In genomic region chr1:144152184-144152525, GRCm38 (mm10) we compare ENCODE assay signal across 24 mouse cellular contexts. TPM values are rescaled to one million over a fixed set of nuclear protein-coding genes. Genes with fewer than 3 reads are reported as not detected.
DNase-seq lines count a peak whose midpoint lies in the region; ATAC-seq and TF ChIP-seq lines count a peak whose summit lies in the region.
"Had no signal": no experiment of that assay in that cellular context is flagged by ENCODE, and none has a peak within 500 bp of the region (broad histone marks: within the 10 kb centered on the region; RNA-seq: fewer than 3 reads in every experiment).

No protein-coding gene starts in this region.

- ATAC-seq in forebrain, embryonic 12.5 days (ENCODE audit: low FRiP score), result peak; percentile 9; the same call in 1 of the 2 replicates
- no peak; the same call in 1 of the 2 replicates for ATAC-seq in forebrain, embryonic 11.5 days (replicated peaks; ENCODE audit: low FRiP score)
- peak; percentile 33; the same call in 1 of the 2 replicates for ATAC-seq in forebrain, embryonic 16.5 days
- ATAC-seq in neural tube, embryonic 14.5 days (ENCODE audit: low read depth), result peak; percentile 46; the same call in 1 of the 2 replicates
- ATAC-seq: intestine, embryonic 15.5 days had no signal

- no peaks in the 10 kb centered on the region for H3K9me3 ChIP-seq in forebrain, embryonic 12.5 days
- no peaks in the 10 kb centered on the region for H3K9me3 ChIP-seq in forebrain, embryonic 11.5 days (ENCODE audit: control insufficient read depth, low read length)
- H3K9me3 ChIP-seq in forebrain, embryonic 16.5 days (ENCODE audit: control insufficient read depth, low read length), result no peaks in the 10 kb centered on the region
- H3K9me3 ChIP-seq in neural tube, embryonic 14.5 days (ENCODE audit: control insufficient read depth, low read length), result no peaks in the 10 kb centered on the region
- H3K9me3 ChIP-seq: heart, embryonic 10.5 days; intestine, embryonic 15.5 days; limb, embryonic 13.5 days; neural tube, embryonic 12.5 days; stomach, embryonic 15.5 days had no signal

- H3K27ac ChIP-seq in forebrain, embryonic 12.5 days, result no peak overlapping the region
- no peak overlapping the region for H3K27ac ChIP-seq in forebrain, embryonic 11.5 days (ENCODE audit: low read depth, low read length)
- peak overlapping the region; percentile 62; the same call in 1 of the 2 replicates for H3K27ac ChIP-seq in layer of hippocampus, adult 2 months
- no peak overlapping the region for H3K27ac ChIP-seq in forebrain, embryonic 16.5 days (ENCODE audit: low read length)
- no peak overlapping the region for H3K27ac ChIP-seq in neural tube, embryonic 14.5 days (ENCODE audit: low read depth, low read length)
- H3K27ac ChIP-seq: heart, embryonic 10.5 days; intestine, embryonic 15.5 days; limb, embryonic 13.5 days; liver, embryonic 14.5 days; neural tube, embryonic 12.5 days; stomach, embryonic 15.5 days had no signal

- H3K9ac ChIP-seq in forebrain, embryonic 12.5 days, result no peak overlapping the region
- no peak overlapping the region for H3K9ac ChIP-seq in forebrain, embryonic 11.5 days (ENCODE audit: low read length)
- no peak overlapping the region for H3K9ac ChIP-seq in forebrain, embryonic 16.5 days (replicated peaks; ENCODE audit: low read depth, low read length)
- no peak overlapping the region for H3K9ac ChIP-seq in neural tube, embryonic 14.5 days (replicated peaks; ENCODE audit: low read depth, low read length)
- H3K9ac ChIP-seq: intestine, embryonic 15.5 days; limb, embryonic 13.5 days; liver, embryonic 14.5 days; lung, embryonic 14.5 days; neural tube, embryonic 12.5 days; stomach, embryonic 15.5 days had no signal

- H3K4me1 ChIP-seq in forebrain, embryonic 12.5 days, result no peaks in the 10 kb centered on the region
- no peaks in the 10 kb centered on the region for H3K4me1 ChIP-seq in forebrain, embryonic 11.5 days (replicated peaks; ENCODE audit: control insufficient read depth, insufficient read depth, low read length)
- H3K4me1 ChIP-seq in forebrain, embryonic 16.5 days (replicated peaks; ENCODE audit: control insufficient read depth, insufficient read depth, low read length), result peaks cover 4% of the 10 kb centered on the region; the same call in 1 of the 2 replicates
- no peaks in the 10 kb centered on the region; the same call in 1 of the 2 replicates for H3K4me1 ChIP-seq in neural tube, embryonic 14.5 days (ENCODE audit: control insufficient read depth, insufficient read depth, low read length)
- H3K4me1 ChIP-seq: heart, embryonic 10.5 days; intestine, embryonic 15.5 days; limb, embryonic 13.5 days; neural tube, embryonic 12.5 days; stomach, embryonic 15.5 days had no signal

- no peak overlapping the region for H3K4me2 ChIP-seq in forebrain, embryonic 12.5 days
- H3K4me2 ChIP-seq in forebrain, embryonic 11.5 days (ENCODE audit: low read depth, low read length, severe bottlenecking), result no peak overlapping the region
- no peak overlapping the region for H3K4me2 ChIP-seq in forebrain, embryonic 16.5 days (ENCODE audit: low read length)
- H3K4me2 ChIP-seq in neural tube, embryonic 14.5 days (ENCODE audit: low read depth, low read length), result no peak overlapping the region
- H3K4me2 ChIP-seq: intestine, embryonic 15.5 days; limb, embryonic 13.5 days; lung, embryonic 14.5 days; neural tube, embryonic 12.5 days; stomach, embryonic 15.5 days had no signal

- WGBS in forebrain, embryonic 12.5 days, result 86% methylated on average over 1 of the region's 1 CpGs
- WGBS in forebrain, embryonic 11.5 days, result 86% methylated on average over 1 of the region's 1 CpGs
- 83% methylated on average over 1 of the region's 1 CpGs for WGBS in forebrain, embryonic 16.5 days
- 71% methylated on average over 1 of the region's 1 CpGs for WGBS in neural tube, embryonic 14.5 days

- no peak for TF ChIP-seq CTCF in layer of hippocampus, adult 2 months (conservative IDR thresholded peaks at IDR 0.05)

- H3K27me3 ChIP-seq in forebrain, embryonic 12.5 days, result no peaks in the 10 kb centered on the region
- no peaks in the 10 kb centered on the region for H3K27me3 ChIP-seq in forebrain, embryonic 11.5 days (ENCODE audit: control insufficient read depth, insufficient read depth, low read length)
- H3K27me3 ChIP-seq in forebrain, embryonic 16.5 days (replicated peaks; ENCODE audit: control insufficient read depth, insufficient read depth, low read length), result no peaks in the 10 kb centered on the region
- H3K27me3 ChIP-seq in neural tube, embryonic 14.5 days (ENCODE audit: control insufficient read depth, insufficient read depth, low read length), result no peaks in the 10 kb centered on the region
- H3K27me3 ChIP-seq: intestine, embryonic 15.5 days; limb, embryonic 13.5 days; neural tube, embryonic 12.5 days; stomach, embryonic 15.5 days had no signal

- H3K36me3 ChIP-seq in forebrain, embryonic 12.5 days (replicated peaks), result no peaks in the 10 kb centered on the region
- no peaks in the 10 kb centered on the region for H3K36me3 ChIP-seq in forebrain, embryonic 11.5 days (ENCODE audit: control insufficient read depth, insufficient read depth, low read length)
- H3K36me3 ChIP-seq in forebrain, embryonic 16.5 days (ENCODE audit: control insufficient read depth, insufficient read depth), result no peaks in the 10 kb centered on the region
- no peaks in the 10 kb centered on the region for H3K36me3 ChIP-seq in neural tube, embryonic 14.5 days (ENCODE audit: control insufficient read depth, insufficient read depth, low read length)
- H3K36me3 ChIP-seq: heart, embryonic 10.5 days; intestine, embryonic 15.5 days; limb, embryonic 13.5 days; neural tube, embryonic 12.5 days; stomach, embryonic 15.5 days had no signal

- H3K4me3 ChIP-seq in forebrain, embryonic 12.5 days (replicated peaks), result no peak overlapping the region
- H3K4me3 ChIP-seq in forebrain, embryonic 11.5 days (ENCODE audit: low read depth, low read length), result no peak overlapping the region
- H3K4me3 ChIP-seq in layer of hippocampus, adult 2 months, result no peak overlapping the region
- no peak overlapping the region for H3K4me3 ChIP-seq in forebrain, embryonic 16.5 days (replicated peaks; ENCODE audit: low read length)
- no peak overlapping the region for H3K4me3 ChIP-seq in neural tube, embryonic 14.5 days (ENCODE audit: low read depth, low read length)
- H3K4me3 ChIP-seq: heart, embryonic 10.5 days; intestine, embryonic 15.5 days; limb, embryonic 13.5 days; neural tube, embryonic 12.5 days; stomach, embryonic 15.5 days had no signal

- DNase-seq in forebrain, embryonic 11.5 days (ENCODE audit: low spot score), result no peak
- DNase-seq in layer of hippocampus, adult 2 months (ENCODE audit: low spot score in 2 of 2), result no peak
- no peak for DNase-seq in layer of hippocampus, adult 18-20 months (ENCODE audit: low spot score in 2 of 2)
- no peak for DNase-seq in cerebellum, postnatal 10 days
- DNase-seq: adrenal gland, postnatal 14 days; cerebellum, adult 8-10 months; gastrocnemius, postnatal 10 days; heart, postnatal 4 days; kidney, adult 8-10 months; kidney, postnatal 14 days; lung, embryonic 14.5 days; thymus, postnatal 25 days had no signal

RNA-seq across cellular contexts. Expression of gene Rgs13, which starts 25.0 kb away (rescaled TPM):
- polyA plus RNA-seq in forebrain, embryonic 12.5 days (2016; fragmentation: Nextera tagmentation; extraction: Ambion mirVana), result 2.4 and 2.8 TPM in 2 replicates
- 1.3 and 2.0 TPM in 2 replicates for polyA plus RNA-seq in forebrain, embryonic 11.5 days (2014; fragmentation: Nextera tagmentation; extraction: Ambion mirVana)
- total RNA-seq in layer of hippocampus, adult 2 months (2021), result 1 to 10 TPM; 1.1 to 1.4 TPM
- total RNA-seq in layer of hippocampus, adult 18-20 months (2021), result 1 to 10 TPM in 1 of 2 experiments, under 1 TPM in 1; 0.91 to 1.0 TPM
- polyA plus RNA-seq in forebrain, embryonic 16.5 days (2015; fragmentation: Nextera tagmentation; extraction: Ambion mirVana), result 0.86 and 0.91 TPM in 2 replicates
- 0.23 and 0.40 TPM in 2 replicates for polyA plus RNA-seq in neural tube, embryonic 14.5 days (2014; fragmentation: Nextera tagmentation; extraction: Ambion mirVana)
- total RNA-seq: adrenal gland, postnatal 14 days; granulocyte monocyte progenitor cell, adult 5-6 weeks; heart, postnatal 4 days; megakaryocyte, adult 5-6 weeks; monocyte, adult 5-6 weeks had no signal
- polyA plus RNA-seq: heart, embryonic 10.5 days; intestine, embryonic 15.5 days; limb, embryonic 13.5 days; liver, embryonic 14.5 days; lung, embryonic 14.5 days had no signal
